Mouse (Mus musculus) ES-E14 (cell line): Measurements from ENCODE around the gene Rnf182.

Experiments used
- MAFK ChIP-seq: IDR thresholded peaks from 2 replicates; pipeline ENCODE4 v1.6.1; 2014; ENCODE audit warnings: mild to moderate bottlenecking, low read depth, low read length, inconsistent platforms; ENCODE audit not compliant: insufficient read depth
- ZC3H11A ChIP-seq: IDR thresholded peaks from 2 replicates; pipeline ENCODE4 v1.6.1; 2012; ENCODE audit warnings: low read depth, mild to moderate bottlenecking, inconsistent platforms, low read length, borderline replicate concordance

- TF ChIP-seq ZC3H11A (no peak), MAFK (no peak)
These were observed 41.5 kb upstream of the Rnf182 start for GRCm38 (mm10) chr13:43573979-43574378.
